Mouse (Mus musculus) lung, embryonic 14.5 days (tissue): Measurements from ENCODE around the gene Urm1. TPM values are rescaled to one million over a fixed set of nuclear protein-coding genes. Genes with fewer than 3 reads are reported as not detected.

Experiments
- ATAC-seq: fragments of 200-750 bp; cut with Nextera tagmentation; 2 replicates; pipeline ENCODE4 v1.8.0; 2017; ENCODE audit warnings: mild to moderate bottlenecking, moderate TSS enrichment, moderate library complexity; ENCODE audit not compliant: insufficient read depth
- DNase-seq: peaks from one replicate; pipeline ENCODE4 v3.0.0-alpha.2; 2015
- H3K27ac ChIP-seq: fragments of 300-500 bp; sonication (generic); 2 replicates; pipeline ENCODE4 v1.5.1; 2014; ENCODE audit warnings: low read depth, mild to moderate bottlenecking, moderate library complexity
- H3K27me3 ChIP-seq: fragments of 300-500 bp; sonication (generic); 2 replicates; pipeline ENCODE4 v1.6.1; 2014; ENCODE audit warnings: low read length, control low read depth; ENCODE audit not compliant: insufficient read depth
- H3K36me3 ChIP-seq: fragments of 300-500 bp; sonication (generic); 2 replicates; pipeline ENCODE4 v1.6.1; 2014; ENCODE audit warnings: control low read depth; ENCODE audit not compliant: insufficient read depth
- H3K4me1 ChIP-seq: fragments of 300-500 bp; sonication (generic); 2 replicates; pipeline ENCODE4 v1.6.1; 2014; ENCODE audit warnings: antibody characterized with exemption, control low read depth; ENCODE audit not compliant: insufficient read depth
- H3K4me2 ChIP-seq: fragments of 300-500 bp; sonication (generic); 2 replicates; pipeline ENCODE4 v1.6.1; 2014; ENCODE audit warnings: mild to moderate bottlenecking
- H3K4me3 ChIP-seq: fragments of 300-500 bp; sonication (generic); 2 replicates; pipeline ENCODE4 v1.5.1; 2014; ENCODE audit warnings: low read depth, low read length
- H3K9ac ChIP-seq: fragments of 300-500 bp; sonication (generic); 2 replicates; pipeline ENCODE4 v1.6.1; 2014
- H3K9me3 ChIP-seq: fragments of 300-500 bp; sonication (generic); 2 replicates; pipeline ENCODE4 v1.6.1; 2016; ENCODE audit warnings: low read depth, low read length, control low read depth
- CTCF ChIP-seq: IDR thresholded peaks from 2 replicates; pipeline ENCODE4 v1.5.1; 2016; ENCODE audit warnings: antibody characterized with exemption, low read depth
- WGBS: fragments of 180-500 bp; shearing (Covaris S2); extraction: QIAGEN DNeasy Blood & Tissue Kit; methylation state at CpG from one replicate; pipeline ENCODE4 v1.1.7; 2014; 5-methylcytosine and 5-hydroxymethylcytosine counted together
- polyA plus RNA-seq: library from polyadenylated mRNA; unstranded; fragments of >200 nt; fragmentation: Nextera tagmentation; extraction: Ambion mirVana; gene quantifications from 2 replicates; pipeline ENCODE4 v1.2.1, GENCODE M21; 2014

Urm1 gene
- polyA plus RNA-seq, 1 experiment from 2014 or later, result 27.0 TPM

- H3K27ac ChIP-seq, result peak within 1 kb of the TSS; percentile 64; the same call in 1 of the 2 replicates
- H3K9me3 ChIP-seq, result no peaks in the 10 kb centered on the region
- no peak for TF ChIP-seq CTCF
- H3K36me3 ChIP-seq, result peaks cover 55% of the 10 kb centered on the region
- H3K9ac ChIP-seq, result peak within 1 kb of the TSS; percentile 74
- no peaks in the 10 kb centered on the region for H3K27me3 ChIP-seq
- peak within 1 kb of the TSS; percentile 87 for H3K4me2 ChIP-seq
- DNase-seq (peak; percentile 98), ATAC-seq (peak; percentile 92)
- H3K4me3 ChIP-seq, result peak within 1 kb of the TSS; percentile 79
- H3K4me1 ChIP-seq, result no peaks in the 10 kb centered on the region; the same call in 1 of the 2 replicates
- WGBS, result 2% methylated on average over 31 of the region's 31 CpGs
These were observed 32.6 kb upstream of the Urm1 start, which contains the start of gene Coq4 for GRCm38 (mm10) chr2:29787104-29787917. Coq4 (plus strand) TSS chr2:29787493.

GRCm38 (mm10) chr2:29787937-29788681 is 31.8 kb upstream of the Urm1 start, which contains the start of gene Trub2:
Trub2 (minus strand) TSS chr2:29788502.
- H3K9ac ChIP-seq, result peak within 1 kb of the TSS; percentile 74
- H3K4me3 ChIP-seq, result peak within 1 kb of the TSS; percentile 79
- WGBS, result under 1% methylated on average over 45 of the region's 45 CpGs
- DNase-seq (peak; percentile 88), ATAC-seq (peak; percentile 92)
- no peaks in the 10 kb centered on the region; the same call in 1 of the 2 replicates for H3K4me1 ChIP-seq
- peak within 1 kb of the TSS; percentile 64; the same call in 1 of the 2 replicates for H3K27ac ChIP-seq
- TF ChIP-seq CTCF, result no peak
- H3K36me3 ChIP-seq, result peaks cover 49% of the 10 kb centered on the region
- H3K27me3 ChIP-seq, result no peaks in the 10 kb centered on the region
- H3K9me3 ChIP-seq, result no peaks in the 10 kb centered on the region
- H3K4me2 ChIP-seq, result peak within 1 kb of the TSS; percentile 87

- Histone ChIP-seq H3K36me3 (peaks cover 39% of the 10 kb centered on the region), H3K27me3 (no peaks in the 10 kb centered on the region), H3K9ac (no peak overlapping the region), H3K4me2 (no peak overlapping the region), H3K9me3 (no peaks in the 10 kb centered on the region), H3K27ac (no peak overlapping the region), H3K4me3 (no peak overlapping the region), H3K4me1 (no peaks in the 10 kb centered on the region)
- TF ChIP-seq CTCF, result no peak
- DNase-seq (no peak), ATAC-seq (no peak)
- 90% methylated on average over 2 of the region's 2 CpGs for WGBS
These were observed 26.9 kb upstream of the Urm1 start for GRCm38 (mm10) chr2:29792772-29793487.

GRCm38 (mm10) chr2:29802075-29802826 is 17.6 kb upstream of the Urm1 start, which contains the start of gene Slc27a4:
Slc27a4 (plus strand) TSS chr2:29802634.
- Histone ChIP-seq H3K4me1 (no peaks in the 10 kb centered on the region), H3K36me3 (peaks cover 29% of the 10 kb centered on the region), H3K27ac (peak within 1 kb of the TSS; percentile 50; the same call in 1 of the 2 replicates), H3K9ac (peak within 1 kb of the TSS; percentile 73), H3K27me3 (no peaks in the 10 kb centered on the region), H3K9me3 (no peaks in the 10 kb centered on the region), H3K4me3 (peak within 1 kb of the TSS; percentile 82), H3K4me2 (peak within 1 kb of the TSS; percentile 76)
- ATAC-seq, result peak; percentile 99
- 4% methylated on average over 28 of the region's 28 CpGs for WGBS
- TF ChIP-seq CTCF, result no peak
- DNase-seq, result peak; percentile 96

- Histone ChIP-seq H3K9ac (peak overlapping the region; percentile 73), H3K27ac (peak overlapping the region; percentile 50; the same call in 1 of the 2 replicates), H3K4me2 (peak overlapping the region; percentile 76), H3K4me1 (no peaks in the 10 kb centered on the region), H3K4me3 (peak overlapping the region; percentile 82), H3K36me3 (peaks cover 32% of the 10 kb centered on the region), H3K27me3 (no peaks in the 10 kb centered on the region), H3K9me3 (no peaks in the 10 kb centered on the region)
- ATAC-seq (peak; percentile 72), DNase-seq (no peak)
- WGBS, result under 1% methylated on average over 39 of the region's 39 CpGs
- no peak for TF ChIP-seq CTCF
These were observed 17.1 kb upstream of the Urm1 start for GRCm38 (mm10) chr2:29802827-29803201.

- WGBS, result 19% methylated on average over 6 of the region's 6 CpGs
- Histone ChIP-seq H3K27ac (no peak overlapping the region), H3K4me3 (peak overlapping the region; percentile 82), H3K27me3 (no peaks in the 10 kb centered on the region), H3K4me1 (no peaks in the 10 kb centered on the region), H3K36me3 (peaks cover 37% of the 10 kb centered on the region), H3K9me3 (no peaks in the 10 kb centered on the region), H3K4me2 (peak overlapping the region; percentile 76), H3K9ac (peak overlapping the region; percentile 73)
- DNase-seq (peak; percentile 50), ATAC-seq (no peak)
- peak; percentile 47 for TF ChIP-seq CTCF
These were observed 16.5 kb upstream of the Urm1 start for GRCm38 (mm10) chr2:29803400-29803831.
